Mouse (Mus musculus): ENCODE measurements around the gene Rapgef1.

DNA sequence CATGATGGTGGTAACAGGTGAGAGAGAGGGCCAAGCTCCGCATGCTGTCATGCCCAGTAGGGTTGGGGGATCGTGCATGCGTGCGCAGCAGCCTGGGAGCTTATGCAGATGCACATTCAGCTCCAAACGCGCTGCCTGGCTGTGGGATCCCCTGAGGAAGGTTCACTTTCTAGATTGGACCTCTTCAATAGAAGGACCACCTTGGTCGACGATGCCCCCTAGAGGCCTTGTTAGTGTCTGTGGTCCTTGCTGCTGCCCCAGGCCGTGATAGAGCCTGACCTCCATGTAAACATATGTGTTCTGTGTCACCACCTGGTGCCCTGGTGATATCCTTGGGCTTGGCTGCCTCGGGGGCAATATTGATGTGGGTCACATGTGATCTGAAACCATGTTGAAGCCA is 30.3 kb upstream of the Rapgef1 start:
- TF ChIP-seq MEF2A (IDR thresholded peaks at IDR 0.05; ENCODE audit: borderline replicate concordance, low read depth, low read length) (no peak), POLR2AphosphoS2 (IDR thresholded peaks at IDR 0.05; ENCODE audit: low read depth, low read length) (no peak), POLR2A (IDR thresholded peaks at IDR 0.05; ENCODE audit: low read depth, low read length) (no peak), CTCF (conservative IDR thresholded peaks at IDR 0.05 in 1 of 2, IDR thresholded peaks at IDR 0.05 in 1 of 2; ENCODE audit: low read depth in 2 of 2, low read length in 2 of 2) (peak in 1 of 2 experiments; percentile 60; a peak in 2 of 4 replicates), TCF12 (IDR thresholded peaks at IDR 0.05; ENCODE audit: low read depth, low read length) (no peak), MAFK (IDR thresholded peaks at IDR 0.05; ENCODE audit: insufficient replicate concordance, low read length) (no peak), USF1 (IDR thresholded peaks at IDR 0.05; ENCODE audit: low read depth, low read length) (no peak), MAZ (IDR thresholded peaks at IDR 0.05; ENCODE audit: low read depth, low read length) (no peak), SIN3A (IDR thresholded peaks at IDR 0.05; ENCODE audit: low read length) (no peak), E2F4 (IDR thresholded peaks at IDR 0.05; ENCODE audit: insufficient replicate concordance, low read depth, low read length) (no peak), ZMIZ1 (IDR thresholded peaks at IDR 0.05; ENCODE audit: low read depth, low read length) (no peak), BHLHE40 (IDR thresholded peaks at IDR 0.05; ENCODE audit: low read depth, low read length) (no peak), EP300 (IDR thresholded peaks at IDR 0.05; ENCODE audit: low read length) (no peak)

All from CH12.LX (cell line).